Mouse (Mus musculus): ENCODE results near the gene Gm20425.

GRCm38 (mm10) chr9:103234565-103235165 lies 4.6 kb upstream of the Gm20425 start:
- no peak for TF ChIP-seq CTCF (IDR thresholded peaks at IDR 0.05; ENCODE audit: low read depth, low read length)
- TF ChIP-seq POLR2A (IDR thresholded peaks at IDR 0.05; ENCODE audit: insufficient read depth, low read length) = no peak

Data from ES-Bruce4 (cell line).